Comparison of ENCODE assay signal across 9 mouse cellular contexts in genomic region chr5:67427443-67428360, GRCm38 (mm10). TPM values are rescaled to one million over a fixed set of nuclear protein-coding genes. Genes with fewer than 3 reads are reported as not detected.
A peak's percentile ranks its signal among the peaks of the same experiment; 100 is the strongest.
DNase-seq lines count a peak whose midpoint lies in the region; ATAC-seq lines count a peak whose summit lies in the region.
"Had no signal": no experiment of that assay in that cellular context is flagged by ENCODE, and none has a peak within 500 bp of the region (broad histone marks: within the 10 kb centered on the region; RNA-seq: fewer than 3 reads in every experiment).

TSS of gene Bend4 (minus strand) at chr5:67428310.

- H3K27me3 ChIP-seq in intestine, embryonic 15.5 days (replicated peaks), result peaks cover 16% of the 10 kb centered on the region

- peak within 1 kb of the TSS; percentile 91 for H3K4me2 ChIP-seq in intestine, embryonic 15.5 days (replicated peaks)

- no peaks in the 10 kb centered on the region for H3K36me3 ChIP-seq in intestine, embryonic 15.5 days

- intact Hi-C loops in left cerebral cortex, postnatal 36 days (cut with DNase I), result no loop called here

- H3K9ac ChIP-seq in intestine, embryonic 15.5 days, result peak within 1 kb of the TSS; percentile 59

- peak within 1 kb of the TSS; percentile 72 for H3K4me3 ChIP-seq in intestine, embryonic 15.5 days (replicated peaks)
- H3K4me3 ChIP-seq: myocyte had no signal

- ATAC-seq in intestine, embryonic 15.5 days, result peak; percentile 79
- no peak for ATAC-seq in monocyte, adult 5-6 weeks (replicated peaks; ENCODE audit: insufficient number of reproducible peaks, low FRiP score, low TSS enrichment, poor library complexity, severe bottlenecking)

- peak; percentile 58 to 83 for DNase-seq in adrenal gland, adult (ENCODE audit: inconsistent age in 2 of 2, low spot score in 1 of 2)
- peak; percentile 55 to 85 for DNase-seq in cerebellum, postnatal 4 days (ENCODE audit: low spot score in 2 of 2)
- peak; percentile 59 for DNase-seq in gastrocnemius, postnatal 25 days
- peak; percentile 72 to 79 for DNase-seq in left cerebral cortex, postnatal 36 days (ENCODE audit: low spot score in 2 of 2)
- DNase-seq in mesoderm, embryonic 11.5 days (ENCODE audit: low read depth, low spot score), result peak; percentile 91
- DNase-seq in right cerebral cortex, postnatal 4 days, result peak; percentile 85

- peaks cover 12% of the 10 kb centered on the region for H3K4me1 ChIP-seq in intestine, embryonic 15.5 days (replicated peaks)

- 1% methylated on average over 80 of the region's 90 CpGs for WGBS in intestine, embryonic 15.5 days

- H3K27ac ChIP-seq in intestine, embryonic 15.5 days, result no peak within 1 kb of the TSS

- H3K9me3 ChIP-seq in intestine, embryonic 15.5 days, result no peaks in the 10 kb centered on the region

RNA-seq across cellular contexts. Expression of gene Bend4, which starts in this region (rescaled TPM):
- under 1 TPM; 0.28 to 0.32 TPM for total RNA-seq in gastrocnemius, postnatal 25 days (2021)
- 3.5 and 3.7 TPM in 2 replicates for polyA plus RNA-seq in intestine, embryonic 15.5 days (2015; fragmentation: Nextera tagmentation; extraction: Ambion mirVana)
- 1 to 10 TPM; 6.1 to 7.6 TPM for total RNA-seq in left cerebral cortex, postnatal 36 days (2021)
- 1.2 to 1.9 TPM (median 1.3 TPM) in 3 replicates for total RNA-seq in monocyte, adult 5-6 weeks (2017)
- polyA plus RNA-seq: myocyte had no signal

Comparison
In these comparisons a context has a peak if more than half of its experiments do, and no peak if none do; other contexts are left out.
1. Peak in DNase-seq in gastrocnemius, postnatal 25 days; RNA of the gene not detected or under 1 TPM.